Mouse (Mus musculus) granulocyte monocyte progenitor cell, adult 5-6 weeks (primary cell): ENCODE results near the gene Sh3gl2. TPM values are rescaled to one million over a fixed set of nuclear protein-coding genes. Genes with fewer than 3 reads are reported as not detected.

Source experiments
- ATAC-seq: replicated peaks from 2 replicates; pipeline ENCODE4 v1.8.0; 2016; ENCODE audit warnings: mild to moderate bottlenecking, moderate TSS enrichment, inconsistent platforms; ENCODE audit not compliant: poor library complexity, severe bottlenecking
- total RNA-seq, 2 experiments: library from RNA; stranded (forward) in 1 of 2; stranded (reverse) in 1 of 2; fragments of 200-712, 200-1000 nt in 1 of 2; fragments of >200 nt in 1 of 2; fragmentation: Nextera tagmentation in 1 of 2; gene quantifications; 2 replicates each; pipeline ENCODE4 v1.2.3; 2014 to 2017

The Sh3gl2 gene
- total RNA-seq, 2 experiments from 2014 or later, result not detected

- no peak for ATAC-seq
Measured at GRCm38 (mm10) chr4:85543221-85543620, 338.3 kb downstream of the Sh3gl2 start.

- ATAC-seq, result no peak
Measured at GRCm38 (mm10) chr4:85554696-85555095, 349.8 kb downstream of the Sh3gl2 start.

GRCm38 (mm10) chr4:85559753-85560152 is 354.8 kb downstream of the Sh3gl2 start:
- no peak for ATAC-seq

GRCm38 (mm10) chr4:85585426-85585825 is 380.5 kb downstream of the Sh3gl2 start:
- no peak for ATAC-seq

GRCm38 (mm10) chr4:85588928-85589327 is 384.0 kb downstream of the Sh3gl2 start:
- no peak for ATAC-seq

- no peak; the same call in 1 of the 2 replicates for ATAC-seq
Measured at GRCm38 (mm10) chr4:85591037-85591436, 386.1 kb downstream of the Sh3gl2 start.

GRCm38 (mm10) chr4:85594159-85594558 is 389.2 kb downstream of the Sh3gl2 start:
- no peak for ATAC-seq

GRCm38 (mm10) chr4:85613331-85613730 is 408.4 kb downstream of the Sh3gl2 start:
- ATAC-seq, result no peak

- ATAC-seq, result no peak
Measured at GRCm38 (mm10) chr4:85618746-85619145, 413.8 kb downstream of the Sh3gl2 start.

GRCm38 (mm10) chr4:85619261-85619660 is 414.3 kb downstream of the Sh3gl2 start:
- no peak for ATAC-seq

- no peak for ATAC-seq
Measured at GRCm38 (mm10) chr4:85629381-85629780, 424.5 kb downstream of the Sh3gl2 start.

GRCm38 (mm10) chr4:85669271-85669670 is 464.3 kb downstream of the Sh3gl2 start:
- ATAC-seq, result no peak

GRCm38 (mm10) chr4:85669735-85670134 is 464.8 kb downstream of the Sh3gl2 start:
- ATAC-seq, result no peak

- no peak for ATAC-seq
Measured at GRCm38 (mm10) chr4:85672290-85672689, 467.4 kb downstream of the Sh3gl2 start.

GRCm38 (mm10) chr4:85677621-85678020 is 472.7 kb downstream of the Sh3gl2 start:
- no peak for ATAC-seq

GRCm38 (mm10) chr4:85686160-85686559 is 481.2 kb downstream of the Sh3gl2 start:
- no peak for ATAC-seq
